Mouse (Mus musculus) naive thymus-derived CD4-positive, alpha-beta T cell, adult 2 months (primary cell): ENCODE results near the gene Thoc5.

Experiments
- DNase-seq: peaks from one replicate; pipeline ENCODE4 v3.0.0-alpha.2; 2011; ENCODE audit warnings: low read depth

Thoc5 gene

DNA sequence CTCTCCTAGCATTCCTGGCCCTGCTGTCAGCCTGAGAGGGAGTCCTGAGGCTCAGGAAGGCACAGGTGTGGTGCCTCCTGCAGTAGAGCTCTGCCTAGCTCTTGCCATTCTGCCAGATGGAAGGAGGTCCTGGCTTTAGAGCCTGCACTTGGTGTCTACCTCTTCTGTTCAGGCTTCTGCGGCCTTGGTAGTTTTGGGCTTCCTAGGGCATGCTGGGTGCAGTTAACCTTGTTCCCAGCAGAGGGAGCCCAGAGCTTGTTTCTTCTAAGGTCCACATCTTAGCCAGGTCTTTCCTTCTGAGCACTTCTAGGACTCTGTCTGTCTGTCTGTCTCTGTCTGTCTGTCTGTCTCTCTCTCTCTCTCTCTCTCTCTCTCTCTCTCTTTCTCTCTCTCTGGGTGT, 20.9 kb downstream of the Thoc5 start:
- peak; percentile 78 for DNase-seq

DNA sequence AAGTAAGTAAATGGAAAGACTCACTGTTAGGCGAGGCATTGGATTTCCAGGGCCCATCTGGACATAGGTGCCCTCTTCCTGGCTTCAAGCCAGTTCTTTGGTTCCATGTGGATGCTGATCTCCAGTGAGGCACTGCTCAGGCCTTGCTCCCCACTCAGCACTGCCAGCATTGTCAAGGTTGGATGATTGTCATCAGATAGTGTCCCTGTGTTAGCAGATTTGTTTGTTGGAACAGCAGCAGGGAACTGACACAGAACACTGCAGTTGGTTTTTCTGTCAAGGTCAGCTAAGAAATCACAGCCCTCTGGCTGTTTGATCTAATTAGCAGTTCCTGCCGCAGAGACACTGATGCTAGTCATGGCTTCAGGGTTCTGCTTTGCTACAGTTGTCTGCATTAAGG, 26.2 kb downstream of the Thoc5 start:
- no peak for DNase-seq

DNA sequence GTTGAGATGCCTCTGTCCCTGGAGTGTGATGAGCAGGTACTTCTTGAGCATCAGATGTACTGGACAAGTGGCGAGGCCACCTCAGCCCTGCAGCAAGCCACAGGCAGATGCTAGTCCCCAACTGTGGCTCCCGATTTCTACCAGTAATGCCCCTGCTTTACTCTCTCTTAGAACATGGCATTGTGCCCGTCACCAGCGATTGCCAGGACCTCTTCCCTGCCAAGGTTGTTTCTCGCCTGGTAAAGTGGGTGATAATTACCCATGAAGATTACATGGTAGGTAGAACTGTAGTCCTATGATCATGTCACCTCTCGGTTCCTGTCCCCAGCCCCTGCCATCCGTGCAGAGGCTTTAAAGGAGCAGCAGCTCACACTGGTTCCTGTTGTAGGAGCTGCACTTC, 26.6 kb downstream of the Thoc5 start:
- no peak for DNase-seq

DNA sequence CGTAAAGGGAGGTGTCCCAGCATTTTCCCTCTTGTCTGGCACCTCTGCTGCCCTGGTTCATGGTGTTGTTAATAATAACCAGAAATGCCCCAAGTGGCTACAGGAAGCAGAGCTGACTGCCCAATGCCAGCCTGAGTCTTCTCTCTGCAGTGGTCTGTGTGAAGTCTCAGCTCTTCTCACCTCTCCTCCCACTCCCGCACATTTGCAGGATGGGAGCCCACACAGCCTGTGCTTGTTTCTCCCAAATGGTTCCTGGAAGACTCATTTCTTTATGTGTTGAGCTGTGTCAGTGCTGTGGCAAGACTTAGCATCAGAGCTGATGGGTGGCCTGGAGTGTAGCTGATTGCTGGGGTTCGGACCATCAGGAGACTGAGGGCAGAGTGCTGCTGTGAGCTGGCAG, 32.1 kb downstream of the Thoc5 start:
- DNase-seq: no peak

DNA sequence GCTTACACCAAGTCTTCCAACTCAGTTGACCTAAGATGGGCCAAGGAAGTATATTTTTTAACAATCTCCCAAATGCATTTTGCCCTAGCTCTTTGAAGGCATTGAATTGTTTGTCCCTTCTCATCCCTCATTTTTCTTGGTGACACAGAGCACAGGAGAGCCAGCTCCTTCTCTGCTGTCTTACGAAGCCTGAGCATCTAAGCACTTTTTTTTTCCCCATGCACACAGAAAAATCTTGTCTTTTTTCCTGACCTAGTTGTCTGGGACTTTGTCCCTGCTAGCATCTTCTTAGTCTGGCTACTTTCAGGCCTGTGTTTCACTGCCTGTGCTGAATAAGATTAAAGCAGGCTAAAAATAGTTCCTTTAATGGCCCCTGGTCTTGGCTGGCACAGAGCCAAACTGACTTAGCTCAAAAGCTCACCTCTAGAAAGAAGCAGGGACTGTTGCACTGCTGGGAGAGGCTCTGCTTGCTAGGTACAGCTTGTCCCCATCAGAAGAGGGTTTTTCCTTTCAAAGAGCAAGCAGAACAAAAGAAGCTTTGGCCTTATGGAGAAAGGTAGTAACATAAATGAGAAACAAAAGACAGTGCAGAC, 36.0 kb downstream of the Thoc5 start:
- no peak for DNase-seq

DNA sequence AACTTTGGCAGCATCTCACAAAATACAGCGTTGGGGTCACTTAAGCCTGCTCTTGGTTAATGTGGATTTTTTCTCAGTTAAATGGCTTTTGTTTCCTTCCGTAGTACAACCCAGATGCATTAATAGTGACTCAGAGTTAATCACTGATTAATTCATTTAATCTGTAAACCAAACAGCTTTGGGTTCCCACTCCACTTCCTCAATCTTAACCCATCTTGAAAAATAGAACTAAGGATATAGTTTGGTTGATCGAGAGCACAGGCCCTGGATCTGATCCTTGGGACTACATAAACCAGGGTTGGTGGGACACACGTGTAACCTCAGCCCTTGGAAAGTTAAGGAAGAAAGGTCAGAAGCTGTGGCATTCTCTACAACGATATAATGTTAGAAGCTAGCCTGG, 41.1 kb downstream of the Thoc5 start:
- no peak for DNase-seq

DNA sequence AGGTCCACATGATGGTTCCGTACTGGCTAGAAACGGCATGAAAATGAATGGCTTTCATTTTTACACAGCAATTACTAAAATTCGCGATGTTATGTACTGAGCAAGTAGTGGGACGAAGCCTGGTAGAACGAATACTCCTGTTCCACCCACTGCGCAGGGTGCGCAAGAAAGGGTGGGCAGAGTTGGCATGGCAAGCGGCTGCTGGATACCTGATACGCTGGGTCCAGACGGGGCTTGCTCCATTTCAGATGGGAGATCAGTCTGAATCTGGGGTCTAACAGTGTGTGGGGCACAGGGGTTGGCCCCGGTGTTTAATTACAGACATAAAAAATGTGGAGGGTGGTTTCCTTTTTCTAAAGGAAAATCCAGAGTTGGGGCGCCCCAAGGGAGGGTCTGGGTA, 51.4 kb downstream of the Thoc5 start:
- DNase-seq: no peak

DNA sequence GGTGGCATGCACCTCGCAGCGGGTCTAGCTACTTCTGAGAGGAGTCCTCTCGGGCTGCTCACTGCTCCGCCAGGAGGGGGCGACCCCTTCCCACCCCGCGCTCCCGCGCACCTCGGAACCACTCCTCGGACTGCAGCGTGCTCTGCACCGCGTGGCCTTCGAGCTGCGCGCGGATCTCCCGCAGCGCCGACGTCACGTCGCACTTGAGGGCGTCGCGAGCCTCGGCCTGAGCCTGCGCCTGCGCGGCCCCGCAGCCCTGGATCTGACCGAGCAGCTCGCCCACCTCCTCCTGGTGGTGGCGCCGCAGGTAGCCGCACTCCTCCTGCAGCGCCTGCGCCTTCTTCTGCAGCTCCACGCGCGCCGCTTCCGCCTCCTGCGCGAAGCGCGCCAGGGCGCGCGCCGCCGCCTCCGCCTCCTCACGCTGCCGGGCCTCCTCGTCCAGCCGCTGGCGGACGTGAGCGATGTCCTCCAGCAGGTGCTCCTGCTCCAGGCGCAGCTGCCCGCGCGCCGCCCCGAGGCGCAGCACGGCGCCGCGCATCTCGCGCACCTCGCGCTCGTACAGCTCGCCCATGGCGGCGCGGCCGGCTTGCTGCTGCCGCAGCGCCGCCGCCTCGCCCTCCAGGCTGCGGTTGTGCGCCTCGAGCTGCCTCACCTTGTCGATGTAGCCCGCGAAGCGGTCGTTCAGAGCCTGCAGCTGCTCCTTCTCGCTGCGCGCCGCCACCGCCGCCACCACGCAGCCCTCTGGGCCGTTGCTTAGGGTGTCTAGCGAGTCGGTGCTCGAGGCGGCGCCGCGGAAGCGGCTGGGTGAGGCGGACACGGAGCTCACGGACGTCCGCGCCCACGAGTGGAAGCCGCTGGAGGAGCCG, 52.1 kb downstream of the Thoc5 start:
- peak; percentile 93 for DNase-seq

DNA sequence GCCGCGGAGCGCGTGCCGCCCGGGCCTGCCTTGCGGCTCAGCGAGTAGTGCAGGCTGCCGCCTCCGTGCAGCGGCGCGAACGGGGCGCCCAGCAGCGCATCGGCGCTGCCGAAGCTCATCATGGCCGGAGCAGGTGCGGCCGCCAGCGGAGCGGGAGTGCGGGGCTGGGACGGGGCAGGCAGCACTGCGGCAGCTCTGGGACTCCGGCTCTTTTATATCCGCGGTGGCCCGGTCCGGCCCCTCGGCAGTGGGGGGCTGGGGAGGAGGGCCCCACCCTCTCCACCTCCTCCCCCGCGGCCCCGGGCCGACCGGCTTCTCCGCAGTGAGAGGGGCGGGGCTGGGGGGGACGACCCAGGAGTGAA, 52.7 kb downstream of the Thoc5 start, which contains the start of gene Nefh:
Gene Nefh, minus strand, starts transcription at position 252 of the 362 bp plus-strand sequence.
- no peak for DNase-seq

DNA sequence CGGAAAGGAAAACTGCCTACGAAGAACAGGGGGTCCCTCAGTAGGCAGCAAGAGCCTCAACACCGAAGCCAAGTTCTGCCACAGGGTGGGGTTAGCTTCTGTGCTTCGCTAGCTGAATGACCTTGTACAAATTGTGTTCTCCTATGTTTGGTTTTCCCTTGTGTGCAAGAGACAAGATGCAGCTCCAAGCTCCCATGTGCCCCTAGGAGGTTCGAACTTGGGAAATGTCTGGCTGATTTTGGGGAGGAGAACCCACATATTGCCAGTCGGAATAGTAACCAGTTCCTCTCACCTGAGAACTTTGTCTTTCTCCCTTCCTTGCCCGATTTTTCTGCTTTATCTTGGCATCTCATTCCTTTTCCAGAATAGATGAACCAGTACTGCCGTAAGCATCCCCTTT, 53.7 kb downstream of the Thoc5 start:
- DNase-seq: peak; percentile 12

DNA sequence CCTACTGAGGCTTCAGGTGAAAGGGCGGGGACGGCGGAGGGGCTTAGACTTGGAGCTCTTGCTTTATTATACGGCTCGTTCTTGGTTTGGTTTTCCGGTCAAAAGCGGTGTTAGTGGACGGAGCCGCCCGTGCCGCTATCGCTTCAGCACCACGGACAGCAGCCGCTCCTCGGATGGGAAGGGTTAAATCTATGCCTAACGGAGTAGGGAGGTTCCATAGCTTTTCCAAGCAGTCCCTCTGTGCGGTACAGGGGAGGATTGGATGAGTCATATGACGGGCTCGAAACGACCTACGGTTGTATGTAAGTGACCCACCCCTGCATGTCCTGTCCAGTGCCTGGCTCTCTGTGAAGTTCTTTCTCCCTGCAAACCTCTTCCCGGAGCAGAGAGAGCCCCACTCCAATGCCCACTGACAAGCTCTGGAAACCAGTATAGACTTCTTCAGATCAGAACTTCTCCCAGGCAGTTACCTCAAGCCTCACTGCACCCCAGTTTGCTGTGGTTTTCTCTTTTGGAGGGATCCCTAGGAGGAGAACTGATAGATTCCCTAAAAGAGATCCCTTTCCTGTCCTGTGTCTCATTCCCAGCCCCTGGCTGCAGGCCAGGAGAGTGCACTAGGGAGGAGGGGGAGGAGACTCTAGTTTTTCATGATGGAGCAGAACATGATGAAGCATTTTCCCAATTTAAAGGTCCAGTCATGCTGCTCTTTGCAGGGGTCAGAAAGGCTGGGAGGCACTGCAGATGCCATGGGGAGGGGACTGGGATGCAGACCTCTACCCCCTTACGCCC, 54.3 kb downstream of the Thoc5 start:
- peak; percentile 22 for DNase-seq

DNA sequence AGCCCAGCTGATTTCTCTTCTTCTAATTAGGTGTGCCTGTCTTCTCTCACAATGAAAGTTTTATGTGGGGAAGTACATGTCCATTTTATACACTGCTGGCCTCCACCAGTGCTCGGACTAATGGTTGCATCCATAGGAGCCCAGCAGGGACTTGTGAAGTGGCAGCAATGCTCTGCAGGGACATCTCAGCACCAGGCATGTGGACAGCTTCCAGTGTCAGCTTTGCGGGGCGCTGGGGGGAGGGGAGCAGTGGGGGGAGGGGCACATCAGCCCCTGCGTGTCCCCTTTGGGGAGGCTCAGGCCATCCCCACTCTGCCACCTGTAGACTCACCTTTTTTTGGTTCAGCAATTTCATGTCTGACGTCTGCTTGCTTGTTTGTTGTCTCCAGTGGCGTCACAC, 58.3 kb downstream of the Thoc5 start:
- DNase-seq: no peak

DNA sequence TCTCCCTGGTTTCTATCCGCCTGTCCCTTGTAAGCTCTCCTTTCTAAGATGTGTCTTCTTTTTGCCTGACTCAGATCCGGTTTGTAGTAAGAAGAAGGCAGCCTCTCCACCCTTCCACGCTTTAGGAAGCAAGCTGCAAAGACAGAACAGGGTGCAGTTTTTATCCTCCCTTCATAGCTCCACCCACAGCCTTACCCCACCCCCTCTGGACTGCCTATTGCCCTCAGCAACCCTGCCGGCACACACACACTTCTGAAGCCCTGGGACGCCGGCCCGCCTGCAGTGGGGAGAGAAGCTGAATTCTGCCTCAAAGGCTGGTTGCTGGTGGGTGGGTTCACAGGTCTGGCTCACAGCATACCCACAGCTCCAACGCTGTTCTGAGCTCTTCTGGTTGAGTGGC, 58.8 kb downstream of the Thoc5 start:
- DNase-seq: no peak

DNA sequence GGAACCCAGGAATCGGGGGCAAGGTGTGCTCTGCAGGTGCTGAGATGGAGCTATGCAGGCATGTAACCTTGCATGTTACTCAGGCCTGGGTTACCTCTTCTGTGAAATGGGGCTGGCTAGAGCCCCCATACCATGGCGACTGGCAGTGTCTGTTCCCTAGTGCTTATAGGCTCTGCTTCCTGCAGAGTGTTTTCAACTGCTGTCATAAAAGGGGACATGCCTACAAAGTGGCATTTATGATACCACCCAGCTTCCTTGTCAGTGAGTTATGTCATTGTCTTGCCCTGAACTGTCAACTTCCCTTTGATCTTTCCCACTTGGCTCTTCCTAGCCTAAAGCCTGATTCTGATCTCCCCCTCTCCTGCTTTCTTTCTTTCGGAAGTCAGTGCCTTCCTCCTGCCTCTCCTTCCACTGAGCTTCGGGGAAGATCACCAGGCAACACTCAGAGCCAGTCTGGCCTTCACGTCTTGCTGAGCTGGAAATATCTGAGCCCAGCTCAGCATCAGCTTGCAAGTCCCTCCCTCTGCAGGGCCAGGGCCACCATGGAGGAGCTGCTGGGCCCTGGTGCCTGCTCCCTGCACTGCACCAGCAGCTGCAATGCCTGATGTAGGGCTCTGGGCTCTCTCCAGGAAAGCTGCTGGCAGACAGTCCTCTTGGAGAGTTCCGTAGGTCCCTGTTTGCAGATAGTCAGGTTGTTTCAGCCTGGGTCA, 68.1 kb downstream of the Thoc5 start:
- DNase-seq: no peak

DNA sequence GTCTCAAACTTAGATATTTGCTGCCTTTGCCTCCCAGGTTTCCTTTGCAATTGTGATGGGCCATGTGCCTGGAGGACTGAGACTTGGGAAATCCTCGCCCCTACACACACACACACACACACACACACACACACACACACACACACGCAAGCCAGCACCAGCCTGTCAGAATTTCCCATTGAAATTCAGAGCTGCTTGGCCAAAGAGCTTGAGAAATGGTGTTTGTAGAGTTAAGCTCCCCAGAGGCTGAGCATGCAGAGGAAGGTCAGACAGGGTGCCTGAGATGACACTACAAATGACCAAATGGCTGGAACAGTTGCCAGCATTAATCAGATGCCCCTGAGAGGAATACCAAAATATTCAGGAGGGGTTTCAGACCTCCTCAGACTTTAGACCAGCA, 71.2 kb downstream of the Thoc5 start:
- no peak for DNase-seq

DNA sequence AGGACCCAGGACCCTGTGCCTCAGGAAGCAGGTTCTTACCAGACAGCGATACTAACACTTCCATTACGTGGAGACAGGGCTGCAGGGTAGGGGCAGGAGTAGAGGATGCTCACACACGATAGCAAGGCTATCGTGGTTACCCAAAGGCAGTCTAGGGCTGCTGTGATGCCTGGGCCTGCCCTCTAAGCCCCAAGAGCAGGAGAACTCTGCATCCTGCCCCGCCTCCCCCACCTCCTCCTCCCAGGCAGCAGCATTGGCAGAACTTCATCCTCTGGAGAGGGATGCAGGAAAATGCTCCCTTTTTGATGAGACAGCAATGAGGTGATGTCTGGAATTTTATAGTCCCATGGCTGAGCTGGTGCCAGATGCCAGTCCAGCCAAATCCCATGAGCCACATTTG, 71.8 kb downstream of the Thoc5 start:
- no peak for DNase-seq

DNA sequence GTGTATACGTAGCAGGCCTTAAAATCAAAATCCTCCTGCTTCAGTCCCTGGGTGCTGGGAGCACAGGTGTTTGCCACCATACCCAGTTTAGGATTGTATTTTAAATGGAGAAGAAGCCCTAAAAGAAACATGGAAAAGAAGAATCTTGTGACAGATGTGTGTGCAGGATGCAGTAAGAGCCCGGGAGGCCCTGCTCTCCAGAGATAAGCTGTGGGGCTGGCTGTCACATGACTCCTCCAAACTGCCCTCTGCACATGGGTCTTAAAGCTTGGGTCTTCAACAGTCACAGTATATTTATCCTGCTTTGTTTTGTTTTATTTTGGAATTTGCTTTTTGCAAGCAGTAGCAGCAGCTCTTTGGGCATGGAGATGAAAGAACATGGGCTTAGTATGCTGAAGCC, 72.4 kb downstream of the Thoc5 start:
- no peak for DNase-seq

DNA sequence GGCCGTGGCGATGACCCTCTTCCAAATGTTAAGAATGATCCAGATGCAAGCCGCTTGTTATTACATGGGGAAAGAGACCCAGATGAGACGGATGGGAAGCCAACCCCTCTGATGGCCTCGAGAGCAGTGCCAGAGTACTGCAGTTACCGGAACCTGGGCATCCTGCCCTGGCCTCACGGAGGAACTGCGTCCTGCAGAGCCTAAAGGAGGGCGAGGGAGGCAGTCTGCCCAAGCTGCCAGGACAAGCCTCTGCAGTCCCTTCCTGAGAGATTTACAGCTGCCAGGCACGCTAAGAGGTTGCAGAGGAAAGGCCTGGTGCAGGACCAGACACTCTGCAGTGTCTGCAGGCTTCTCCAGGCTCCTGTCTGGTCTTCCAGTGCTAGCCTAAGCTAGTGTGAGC, 73.3 kb downstream of the Thoc5 start:
- DNase-seq: no peak

DNA sequence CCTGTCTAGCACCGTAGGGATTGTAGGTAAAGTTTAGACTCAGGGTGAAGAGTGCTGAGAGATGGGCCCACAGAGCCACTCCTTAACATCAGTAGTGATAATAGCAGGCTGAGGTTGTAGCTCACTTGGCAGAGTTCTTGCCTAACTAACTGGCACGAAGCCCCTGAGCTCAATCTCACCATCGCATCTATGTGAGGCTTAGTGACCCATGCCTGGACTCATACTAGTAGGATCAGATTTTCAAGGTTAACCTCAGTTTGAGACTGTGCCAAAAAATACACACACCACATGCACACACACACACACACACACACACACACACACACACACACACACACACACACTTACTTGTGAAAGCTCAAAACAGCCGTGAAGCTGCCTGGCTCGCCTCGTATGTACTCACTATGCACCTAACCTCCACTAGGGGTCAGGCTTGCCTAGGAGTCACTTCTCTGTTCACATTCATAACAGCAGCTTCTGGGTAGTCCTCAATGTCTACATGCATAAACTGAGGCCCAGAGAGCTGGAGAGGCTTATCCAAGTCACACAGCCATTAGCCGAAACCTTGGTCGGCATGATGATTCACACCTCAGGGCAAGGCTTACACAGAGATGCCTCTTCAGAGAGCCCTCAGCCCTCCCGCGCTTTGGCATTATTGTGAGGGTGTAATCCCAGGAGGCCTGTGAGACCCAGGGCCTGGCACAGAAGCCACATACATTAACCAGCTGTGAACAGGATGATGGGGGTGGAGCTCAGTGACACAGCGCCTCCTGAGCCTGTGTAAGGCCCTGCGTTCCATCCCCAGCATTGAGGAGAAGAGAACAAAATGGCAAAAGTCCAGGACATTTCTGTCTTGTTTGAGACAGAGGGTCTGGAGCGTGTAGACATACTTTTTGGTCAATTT, 78.1 kb downstream of the Thoc5 start:
- DNase-seq: peak; percentile 84

DNA sequence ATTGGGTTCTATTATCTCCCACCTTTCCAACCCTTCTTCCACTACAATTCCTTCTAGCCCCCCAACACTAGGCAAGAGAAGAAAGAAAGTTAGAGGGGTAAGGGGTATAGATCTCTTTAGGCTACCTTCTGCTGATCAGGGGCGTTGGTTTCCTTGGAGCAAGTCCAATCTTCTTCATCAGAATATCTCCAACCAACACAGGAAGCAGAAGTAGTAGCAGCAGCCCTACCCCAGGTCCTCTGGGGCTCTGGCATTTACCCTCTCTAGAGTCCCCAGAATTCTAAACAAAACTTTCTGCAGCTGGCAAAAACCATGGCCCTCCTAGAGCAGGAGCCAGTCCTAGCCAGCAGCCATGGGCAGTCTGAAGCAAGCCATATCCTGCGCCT, 78.7 kb downstream of the Thoc5 start:
- DNase-seq: no peak

DNA sequence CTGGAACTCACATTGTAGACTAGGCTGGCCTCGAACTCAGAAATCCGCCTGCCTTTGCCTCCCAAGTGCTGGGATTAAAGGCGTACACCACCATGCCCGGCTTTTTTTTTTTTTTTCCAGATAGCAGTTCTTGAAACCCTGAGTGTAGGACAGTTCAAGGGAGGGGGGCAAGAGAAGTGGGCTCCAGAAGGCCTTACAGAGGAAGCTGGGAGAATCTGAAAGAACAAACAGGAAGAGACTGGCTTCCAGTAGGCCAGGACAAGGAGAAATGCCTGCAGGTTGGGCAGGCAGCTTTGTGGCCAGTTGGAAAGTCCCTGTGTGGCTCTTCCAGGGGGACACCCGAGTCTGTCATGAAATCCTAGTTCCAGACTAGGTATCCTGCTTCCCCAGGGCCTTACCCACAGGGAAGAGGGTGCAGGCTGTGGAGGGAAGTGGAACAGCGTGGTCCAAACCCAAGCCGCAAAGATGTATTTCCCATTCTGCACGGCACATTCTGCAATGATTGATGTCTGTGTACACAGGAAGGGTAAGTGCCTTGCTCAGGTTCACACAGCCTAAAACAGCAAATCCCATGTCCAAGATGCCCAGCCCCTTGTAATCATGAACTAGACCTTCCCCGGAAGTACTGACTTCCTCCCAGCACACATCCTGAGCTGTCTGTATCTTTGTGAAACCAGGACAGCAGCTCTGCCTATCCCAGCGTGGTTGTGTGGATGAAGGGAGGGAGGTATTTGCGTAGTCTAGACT, 79.4 kb downstream of the Thoc5 start:
- DNase-seq: no peak
